Mouse (Mus musculus) T-helper 17 cell (primary cell): ENCODE results near the gene Dhrs7b.
"Not testable (repeated sequence)": the region's sequence is repeated elsewhere in the genome, so short reads cannot be mapped to it uniquely, and the experiment has no call there.

Source experiments
- in situ Hi-C, 2 experiments: fragments of 300-600 bp; cut with MboI, MseI; formaldehyde crosslinking; loops; 1 replicate in 1 of 2; 2 replicates in 1 of 2; pipeline ENCODE4 v1.15.1; 2025; ENCODE audit warnings: high pct_unique_total_duplicates in 2 of 2

Gene Dhrs7b

DNA sequence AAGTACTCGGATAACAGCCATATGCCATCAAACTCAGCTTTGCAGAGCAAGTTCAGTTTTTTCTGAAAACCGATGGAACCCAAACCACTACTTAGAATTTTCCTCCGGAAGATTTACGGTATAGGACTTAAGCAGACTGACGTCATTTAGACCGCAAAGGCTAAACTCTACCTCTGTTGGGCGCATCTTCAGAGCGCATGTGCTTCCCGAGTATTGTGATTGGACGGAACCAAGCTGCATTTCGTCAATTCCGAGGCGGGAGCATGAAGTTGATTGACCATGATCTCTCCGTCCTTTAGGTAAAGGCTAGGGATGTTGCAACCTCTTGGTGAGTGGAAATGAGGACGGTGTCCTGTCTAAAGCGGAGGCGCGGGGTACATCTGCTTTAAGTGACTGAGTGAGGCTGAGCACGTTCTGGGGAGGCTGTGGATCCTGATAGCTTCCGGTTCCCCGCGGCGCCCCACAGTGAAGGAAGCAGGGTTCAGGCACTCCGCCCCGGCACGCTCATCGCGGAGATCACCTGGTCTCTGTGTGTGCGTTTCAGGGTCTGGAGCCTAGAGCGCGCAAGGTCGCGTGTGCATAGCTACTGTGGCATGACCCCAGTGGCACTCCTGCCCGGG, at the start of gene Dhrs7b:
Gene Dhrs7b (plus strand): TSS at position 199 of the 620 bp plus-strand sequence.
- in situ Hi-C loops: loop anchor here in 1 of 2 experiments (10.0 kb wide), 1 partner anchor 616 kb away; no protein-coding TSS in a partner anchor

DNA sequence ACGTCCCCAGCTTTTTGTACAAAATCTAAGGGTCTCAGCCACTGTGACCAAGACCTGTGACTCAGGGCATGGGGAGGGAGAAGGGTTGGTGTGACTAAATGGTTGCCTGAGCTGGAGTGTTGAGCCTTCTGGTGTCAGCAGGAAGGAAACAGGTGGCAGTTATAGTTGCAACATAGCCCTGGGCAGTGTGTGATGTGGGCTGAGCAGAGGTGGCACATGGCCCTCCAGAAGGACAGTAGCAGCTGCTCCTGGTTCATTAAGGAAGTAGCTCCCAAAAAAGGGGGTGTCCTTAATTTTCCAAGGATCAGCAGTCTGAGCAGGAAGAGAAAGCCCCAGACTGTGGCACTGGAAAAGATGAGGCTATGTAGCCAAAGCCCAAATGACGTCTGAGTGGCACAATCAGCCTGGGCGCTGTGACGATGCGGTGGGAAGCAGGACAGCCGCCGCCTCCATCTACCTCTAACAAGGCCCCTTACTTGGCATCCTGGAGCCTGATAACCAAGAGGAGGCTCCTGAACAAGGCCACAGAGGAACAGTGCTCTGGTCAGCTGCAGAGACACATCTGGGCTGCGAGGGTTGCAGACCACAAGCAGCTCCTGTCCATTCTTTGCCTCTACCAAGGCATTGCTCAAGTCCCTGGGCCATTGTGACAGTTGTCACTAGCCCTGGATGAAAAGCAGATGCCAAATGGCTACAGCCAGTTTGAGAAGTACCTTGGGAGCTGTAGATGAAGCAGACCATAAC, 46.1 kb upstream of the Dhrs7b start:
- in situ Hi-C loops: no loop called here

DNA sequence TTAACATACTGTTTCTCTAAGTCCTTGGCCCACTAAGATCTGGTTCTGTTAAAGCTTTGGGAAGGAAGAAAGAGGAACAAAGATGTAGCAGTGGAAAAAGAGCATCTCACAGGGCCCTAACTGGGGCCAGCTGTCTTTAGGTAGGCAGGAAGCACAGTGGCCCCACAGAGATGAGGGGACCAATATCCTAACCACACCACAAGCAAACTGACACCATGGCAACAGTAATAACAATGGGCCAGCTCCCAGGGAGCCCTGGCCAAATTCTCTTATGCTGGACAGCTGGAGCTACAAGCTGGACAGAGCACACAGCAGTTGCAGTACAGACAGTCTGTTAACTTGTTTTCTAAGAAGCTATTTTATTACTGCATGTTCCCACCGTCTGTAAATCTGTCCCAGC, 42.8 kb upstream of the Dhrs7b start:
- in situ Hi-C loops: no loop called here

- in situ Hi-C loops: no loop called here
Observed at GRCm38 (mm10) chr11:60790472-60790871, 40.0 kb upstream of the Dhrs7b start.

- in situ Hi-C loops: no loop called here
Observed at GRCm38 (mm10) chr11:60796342-60796741, 34.1 kb upstream of the Dhrs7b start.

- in situ Hi-C loops: no loop called here
Observed at GRCm38 (mm10) chr11:60799977-60800376, 30.5 kb upstream of the Dhrs7b start.

DNA sequence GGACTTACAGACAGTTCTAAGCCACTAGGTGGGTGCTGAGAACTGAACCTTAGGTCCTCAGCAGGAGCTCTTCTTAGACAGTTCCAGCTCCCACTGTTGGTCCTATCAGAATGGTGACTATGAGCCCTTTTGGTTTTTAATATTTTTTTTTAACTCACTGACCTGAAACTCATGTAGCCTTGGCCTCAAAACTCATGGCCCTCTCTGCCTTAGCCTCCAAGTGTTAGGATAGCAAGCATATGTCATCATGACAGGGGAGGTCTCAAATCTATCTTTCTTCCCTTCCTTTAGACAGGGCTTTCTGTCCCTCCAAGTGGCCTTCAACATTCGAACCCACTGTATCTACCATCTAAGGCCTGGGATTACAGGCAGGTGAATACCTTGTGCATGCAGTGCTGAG, 29.5 kb upstream of the Dhrs7b start:
- in situ Hi-C loops: no loop called here

DNA sequence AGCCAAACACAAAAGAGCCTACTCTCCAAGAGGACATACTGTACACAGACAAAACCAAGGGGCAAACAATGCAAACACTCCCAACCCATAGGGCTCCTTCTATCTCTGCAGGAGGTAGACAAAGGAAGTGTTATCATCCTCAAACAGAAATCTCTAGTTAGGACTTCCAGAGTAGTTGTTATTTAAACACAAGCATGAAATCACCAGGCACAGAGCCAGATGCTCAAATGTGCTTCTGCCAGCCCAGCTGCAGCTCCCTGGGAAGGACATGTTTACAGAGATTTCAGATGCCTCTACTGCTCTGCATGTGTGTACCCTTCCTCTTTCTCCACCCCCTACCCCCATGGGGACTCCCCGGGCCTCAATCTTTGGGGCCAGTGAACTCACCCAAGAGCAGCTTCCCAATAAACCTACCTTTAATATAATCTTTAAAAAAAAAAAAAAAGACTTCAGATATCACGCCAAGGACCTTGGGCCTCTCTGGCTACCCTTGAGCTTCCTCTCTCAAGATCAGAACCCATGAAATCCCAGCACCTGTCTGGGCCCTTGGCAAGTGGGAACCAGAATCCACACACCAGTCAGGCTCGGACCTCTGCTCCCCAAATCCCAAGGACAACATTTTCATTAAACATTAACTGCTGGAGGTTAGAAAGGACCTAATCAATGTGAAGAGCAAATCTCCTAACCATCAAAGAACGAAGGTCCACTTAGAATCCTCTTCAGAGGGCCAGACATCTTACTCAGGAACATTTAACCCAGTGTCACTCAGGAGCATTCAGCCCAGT, 22.0 kb upstream of the Dhrs7b start:
- in situ Hi-C loops: no loop called here

- in situ Hi-C loops: no loop called here
Observed at GRCm38 (mm10) chr11:60809546-60809945, 20.9 kb upstream of the Dhrs7b start.

DNA sequence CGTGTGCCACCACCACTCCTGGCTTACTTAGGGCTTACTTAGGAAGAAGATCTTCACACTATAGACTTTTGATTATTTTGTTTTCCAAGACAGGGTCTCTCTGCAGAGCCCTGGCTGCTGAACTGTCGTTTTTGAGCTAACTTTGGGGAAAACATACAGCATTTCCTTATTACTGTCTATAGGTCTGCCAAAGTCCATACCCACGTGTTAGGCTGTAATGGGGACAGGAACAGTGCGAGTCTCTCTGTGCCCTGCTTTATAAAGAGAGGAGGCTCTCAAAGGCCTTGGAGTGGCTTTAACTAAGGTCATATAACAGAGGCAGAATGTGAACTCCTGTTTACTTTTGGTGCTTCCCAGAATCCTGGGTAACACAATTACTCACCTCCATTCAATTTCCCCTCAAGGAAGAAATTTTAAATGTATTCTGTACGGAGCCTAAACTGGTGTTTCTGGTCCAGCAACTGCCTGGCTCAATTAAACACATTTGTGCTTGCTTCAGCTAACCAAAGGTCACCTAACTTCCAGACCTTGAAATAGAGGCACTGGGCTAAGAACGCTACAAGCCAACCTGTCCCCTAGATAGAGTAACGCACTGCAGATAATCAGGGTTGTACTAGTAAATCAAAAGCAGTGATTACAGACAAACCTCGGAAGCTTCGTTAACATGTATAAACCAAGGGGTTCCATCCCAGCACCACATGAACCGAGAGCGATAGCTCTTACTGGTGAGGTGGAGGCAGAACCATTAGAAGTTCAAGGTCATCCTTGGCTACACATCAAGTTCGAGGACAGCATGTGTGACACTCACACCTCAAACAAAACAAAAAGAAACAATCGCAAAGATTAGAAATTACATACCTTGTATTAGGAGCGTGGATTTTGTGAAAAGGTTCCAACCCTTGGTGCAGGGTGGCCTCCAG, 20.1 kb upstream of the Dhrs7b start:
- in situ Hi-C loops: no loop called here

GRCm38 (mm10) chr11:60811054-60811460, 19.4 kb upstream of the Dhrs7b start:
- in situ Hi-C loops: no loop called here

GRCm38 (mm10) chr11:60811618-60812017, 18.8 kb upstream of the Dhrs7b start, which contains the start of gene Shmt1:
Gene Shmt1, minus strand, starts transcription at chr11:60811718.
- in situ Hi-C loops: not testable (repeated sequence)

DNA sequence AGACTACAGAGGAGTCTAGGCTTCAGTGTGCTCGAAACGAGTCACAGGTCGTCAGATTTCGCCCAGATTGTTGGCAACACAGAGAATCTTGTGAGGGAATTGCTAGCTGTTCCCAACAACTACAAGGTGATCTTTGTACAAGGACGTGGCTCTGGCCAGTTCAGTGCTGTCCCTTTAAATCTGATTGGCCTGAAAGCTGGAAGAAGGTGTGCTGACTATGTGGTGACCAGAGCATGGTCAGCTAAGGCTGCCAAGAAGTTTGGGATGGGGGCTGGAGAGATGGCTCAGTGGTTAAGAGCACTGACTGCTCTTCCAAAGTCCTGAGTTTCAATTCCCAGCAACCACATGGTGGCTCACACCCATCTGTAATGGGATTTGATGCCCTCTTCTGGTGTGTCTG, 14.0 kb upstream of the Dhrs7b start:
- in situ Hi-C loops: no loop called here

DNA sequence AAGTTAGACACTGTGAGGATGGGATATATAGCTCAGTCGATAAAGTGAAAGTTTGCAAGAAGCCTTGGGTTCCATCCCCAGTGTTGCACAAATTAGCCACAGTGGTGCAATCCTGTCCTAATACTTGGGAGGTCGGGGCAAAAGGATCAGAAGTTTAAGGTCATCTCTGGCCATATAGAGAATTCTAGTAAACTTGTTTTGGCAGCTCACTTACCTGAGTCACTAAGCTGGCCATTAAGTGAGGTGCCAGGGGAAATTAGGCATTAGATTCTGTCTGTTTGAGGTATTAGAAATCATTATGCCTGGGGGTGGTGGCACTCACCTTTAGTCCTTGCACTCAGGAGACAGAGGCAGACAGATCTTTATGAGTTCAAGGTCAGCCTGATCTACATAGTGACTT, 6.7 kb upstream of the Dhrs7b start:
- in situ Hi-C loops: loop anchor here in 1 of 2 experiments (10.0 kb wide), 1 partner anchor 331 kb away; no protein-coding TSS in a partner anchor

DNA sequence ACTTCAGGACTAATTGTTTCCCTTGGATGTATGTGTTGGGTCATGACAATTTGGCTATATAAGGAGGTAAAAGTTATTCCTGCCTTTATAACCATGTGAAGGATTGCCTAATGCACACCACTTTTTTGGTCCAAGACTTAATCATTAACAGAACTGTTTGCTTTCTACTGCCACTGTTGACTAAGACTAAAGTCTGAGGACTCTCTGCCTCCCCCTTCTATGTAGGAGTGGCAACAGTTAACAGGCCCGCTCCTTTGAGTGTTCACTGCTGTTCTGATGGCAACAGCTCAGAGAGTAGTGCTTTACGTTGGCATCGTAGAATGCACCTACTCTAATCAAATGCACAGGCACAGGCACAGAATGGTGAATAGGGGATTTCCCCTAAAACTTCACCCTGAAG, 5.2 kb upstream of the Dhrs7b start:
- in situ Hi-C loops: loop anchor here in 1 of 2 experiments (10.0 kb wide), 1 partner anchor 330 kb away; no protein-coding TSS in a partner anchor

DNA sequence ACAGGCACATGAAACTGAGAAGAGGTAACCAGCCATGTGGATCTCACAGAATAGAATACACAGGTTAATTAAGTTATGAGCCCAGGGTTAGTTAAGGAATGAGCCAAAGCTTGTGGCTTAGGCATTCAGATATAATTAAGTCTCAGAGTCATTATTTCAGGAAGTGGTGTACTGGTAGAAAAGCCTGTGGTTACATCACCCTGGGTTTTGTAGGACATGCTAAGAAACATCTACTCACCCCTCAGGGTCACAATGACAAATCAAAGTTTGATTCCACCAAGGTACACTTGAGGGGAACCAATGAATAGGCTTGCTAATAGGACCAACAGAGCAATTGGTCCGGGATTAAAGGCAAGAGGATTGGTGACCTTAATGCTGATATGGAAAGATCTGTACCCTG, 3.7 kb upstream of the Dhrs7b start:
- in situ Hi-C loops: loop anchor here in 1 of 2 experiments (10.0 kb wide), 1 partner anchor 328 kb away; no protein-coding TSS in a partner anchor

DNA sequence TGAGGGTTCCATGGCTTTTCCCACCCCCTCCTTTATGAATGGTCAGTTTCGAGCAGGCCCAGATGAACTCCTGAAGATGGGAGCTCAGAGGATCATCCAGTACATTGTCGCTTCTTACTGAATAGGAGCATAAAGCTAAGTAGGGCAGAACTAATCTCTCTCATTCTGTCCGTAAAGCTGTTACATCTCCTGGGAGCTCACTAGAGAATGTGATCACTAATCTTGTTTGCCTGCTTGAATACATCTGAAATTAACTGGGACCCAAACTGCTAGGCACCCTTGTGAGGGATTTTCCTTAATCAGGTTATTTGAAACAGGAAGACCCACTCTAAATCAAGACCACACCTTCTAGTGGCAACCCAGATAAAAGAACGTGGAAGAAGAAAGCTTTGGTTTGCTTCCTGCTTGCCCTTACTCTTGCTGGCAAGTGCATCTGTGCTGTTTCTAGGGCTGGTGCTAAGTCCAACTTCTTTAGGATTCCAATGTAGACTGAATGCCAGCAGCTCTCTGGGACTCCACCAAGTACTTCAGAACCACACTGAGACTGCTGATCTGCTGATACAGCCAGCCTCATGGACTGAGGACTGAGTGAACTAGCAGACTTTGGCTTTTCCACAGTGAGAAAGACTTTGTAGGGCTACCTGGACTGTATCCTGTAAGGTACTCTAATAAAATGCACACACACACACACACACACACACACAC, 3.0 kb upstream of the Dhrs7b start:
- in situ Hi-C loops: loop anchor here in 1 of 2 experiments (10.0 kb wide), 1 partner anchor 327 kb away; no protein-coding TSS in a partner anchor

DNA sequence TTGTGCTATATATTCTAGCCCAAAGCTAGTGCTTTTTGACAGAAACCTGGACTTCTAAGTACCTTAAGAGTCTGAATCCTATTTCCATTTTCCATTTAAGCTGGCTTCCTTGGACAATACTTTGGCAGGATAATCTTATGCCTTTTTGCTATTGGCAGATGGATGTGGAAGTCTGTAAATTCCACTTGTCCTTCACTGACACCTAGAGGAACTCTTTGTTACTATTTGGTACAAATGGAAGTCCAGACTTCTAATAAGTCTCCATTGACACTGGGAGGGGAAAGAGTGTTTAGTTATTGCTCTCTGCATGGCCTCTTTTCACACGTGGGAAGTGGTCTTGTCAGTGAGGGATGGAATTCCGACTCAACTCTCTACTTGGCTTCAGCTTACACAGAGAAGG, 1.5 kb upstream of the Dhrs7b start:
- in situ Hi-C loops: loop anchor here in 1 of 2 experiments (10.0 kb wide), 1 partner anchor 326 kb away; no protein-coding TSS in a partner anchor

DNA sequence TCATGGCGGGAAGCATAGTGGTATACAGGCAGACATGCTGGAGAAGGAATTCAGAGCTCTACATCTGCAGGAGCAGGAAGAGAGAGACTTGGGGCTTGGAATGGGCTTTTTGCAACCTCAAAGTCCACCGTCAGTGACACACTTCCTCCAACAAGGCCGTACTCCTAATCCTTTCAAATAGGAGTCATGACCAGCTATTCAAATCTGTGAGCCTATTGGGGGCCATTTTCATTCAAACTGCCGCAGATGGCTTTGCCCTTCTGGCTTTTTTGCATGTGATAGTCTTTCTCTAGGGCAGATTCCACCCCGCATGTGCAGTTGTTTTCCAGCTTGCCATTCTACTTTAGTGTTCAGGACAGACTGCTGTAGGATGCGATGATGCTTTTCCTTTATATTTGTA, 6.5 kb downstream of the Dhrs7b start:
- in situ Hi-C loops: loop anchor here in 1 of 2 experiments (10.0 kb wide), 1 partner anchor 622 kb away; no protein-coding TSS in a partner anchor
